ENCODE assay signal across 35 mouse cellular contexts in the genomic region with DNA sequence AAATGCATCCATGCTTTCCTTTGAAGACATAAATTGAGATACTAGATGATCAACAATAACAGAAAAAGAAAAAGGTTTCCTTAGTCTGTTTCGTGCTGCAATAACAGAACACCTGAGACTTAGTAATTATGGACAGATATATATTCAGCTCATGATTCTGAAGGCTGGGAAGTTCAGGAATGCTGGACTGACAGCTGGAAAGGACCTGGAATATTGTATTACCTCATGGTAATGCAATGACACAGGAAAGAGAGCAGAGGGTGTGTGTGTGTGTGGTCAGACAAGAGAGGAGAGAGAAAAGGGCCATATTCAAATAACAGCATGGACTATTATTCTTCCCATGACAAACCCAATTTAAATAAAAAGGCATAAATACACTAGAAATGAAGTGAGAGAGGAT.
"Had no signal": no experiment of that assay in that cellular context is flagged by ENCODE, and none has a peak within 500 bp of the region (broad histone marks: within the 10 kb centered on the region; RNA-seq: fewer than 3 reads in every experiment).

No protein-coding gene starts in this region.

- DNase-seq: heart, postnatal 10 days; heart, postnatal 14 days; heart, postnatal 36 days; heart, postnatal 4 days; kidney, adult 11 months; kidney, adult 18-20 months; kidney, adult 2 months; kidney, adult 8-10 months; kidney, adult 9 months; kidney, postnatal 10 days; kidney, postnatal 14 days; kidney, postnatal 25 days; kidney, postnatal 36 days; kidney, postnatal 4 days; layer of hippocampus, adult 9-11 months; layer of hippocampus, postnatal 36 days had no signal

- H3K27me3 ChIP-seq: heart, embryonic 12.5 days; heart, embryonic 13.5 days; heart, embryonic 15.5 days; hindbrain, embryonic 12.5 days; hindbrain, embryonic 13.5 days; hindbrain, embryonic 15.5 days; intestine, embryonic 15.5 days; kidney, embryonic 15.5 days had no signal

- H3K36me3 ChIP-seq: heart, embryonic 10.5 days; heart, embryonic 12.5 days; heart, embryonic 13.5 days; heart, embryonic 15.5 days; hindbrain, embryonic 10.5 days; hindbrain, embryonic 12.5 days; hindbrain, embryonic 13.5 days; hindbrain, embryonic 15.5 days; intestine, embryonic 15.5 days; kidney, embryonic 15.5 days had no signal

- H3K4me2 ChIP-seq: heart, embryonic 12.5 days; heart, embryonic 13.5 days; heart, embryonic 15.5 days; hindbrain, embryonic 12.5 days; hindbrain, embryonic 13.5 days; hindbrain, embryonic 14.5 days; hindbrain, embryonic 15.5 days; intestine, embryonic 15.5 days; kidney, embryonic 15.5 days had no signal

- H3K4me3 ChIP-seq: heart, embryonic 10.5 days; heart, embryonic 12.5 days; heart, embryonic 13.5 days; heart, embryonic 15.5 days; hindbrain, embryonic 10.5 days; hindbrain, embryonic 12.5 days; hindbrain, embryonic 13.5 days; hindbrain, embryonic 15.5 days; intestine, embryonic 15.5 days; kidney, embryonic 15.5 days; layer of hippocampus, adult 2 months; left cerebral cortex, adult 2 months had no signal

- ATAC-seq: hindbrain, embryonic 16.5 days; hindbrain, postnatal 0 days; inflammation-experienced regulatory T-cells, adult 6 months; intestine, embryonic 15.5 days; intestine, embryonic 16.5 days; intestine, postnatal 0 days had no signal

- H3K4me1 ChIP-seq: hindbrain, embryonic 10.5 days; hindbrain, embryonic 12.5 days; hindbrain, embryonic 13.5 days; hindbrain, embryonic 15.5 days; intestine, embryonic 15.5 days; kidney, embryonic 15.5 days had no signal

- H3K9me3 ChIP-seq: heart, embryonic 10.5 days; heart, embryonic 15.5 days; hindbrain, embryonic 10.5 days; hindbrain, embryonic 12.5 days; hindbrain, embryonic 13.5 days; hindbrain, embryonic 15.5 days; intestine, embryonic 15.5 days; kidney, embryonic 15.5 days had no signal

- H3K9ac ChIP-seq: heart, embryonic 12.5 days; heart, embryonic 13.5 days; heart, embryonic 15.5 days; hindbrain, embryonic 12.5 days; hindbrain, embryonic 13.5 days; hindbrain, embryonic 14.5 days; hindbrain, embryonic 15.5 days; intestine, embryonic 15.5 days; kidney, embryonic 15.5 days had no signal

- H3K27ac ChIP-seq: heart, embryonic 10.5 days; heart, embryonic 13.5 days; heart, embryonic 15.5 days; hindbrain, embryonic 10.5 days; hindbrain, embryonic 12.5 days; hindbrain, embryonic 13.5 days; hindbrain, embryonic 14.5 days; hindbrain, embryonic 15.5 days; hindbrain, postnatal 0 days; intestine, embryonic 15.5 days; kidney, embryonic 15.5 days; kidney, postnatal 0 days; layer of hippocampus, adult 2 months; left cerebral cortex, adult 2 months had no signal
